8 mouse cellular contexts compared by ENCODE assay signal in the genomic region with DNA sequence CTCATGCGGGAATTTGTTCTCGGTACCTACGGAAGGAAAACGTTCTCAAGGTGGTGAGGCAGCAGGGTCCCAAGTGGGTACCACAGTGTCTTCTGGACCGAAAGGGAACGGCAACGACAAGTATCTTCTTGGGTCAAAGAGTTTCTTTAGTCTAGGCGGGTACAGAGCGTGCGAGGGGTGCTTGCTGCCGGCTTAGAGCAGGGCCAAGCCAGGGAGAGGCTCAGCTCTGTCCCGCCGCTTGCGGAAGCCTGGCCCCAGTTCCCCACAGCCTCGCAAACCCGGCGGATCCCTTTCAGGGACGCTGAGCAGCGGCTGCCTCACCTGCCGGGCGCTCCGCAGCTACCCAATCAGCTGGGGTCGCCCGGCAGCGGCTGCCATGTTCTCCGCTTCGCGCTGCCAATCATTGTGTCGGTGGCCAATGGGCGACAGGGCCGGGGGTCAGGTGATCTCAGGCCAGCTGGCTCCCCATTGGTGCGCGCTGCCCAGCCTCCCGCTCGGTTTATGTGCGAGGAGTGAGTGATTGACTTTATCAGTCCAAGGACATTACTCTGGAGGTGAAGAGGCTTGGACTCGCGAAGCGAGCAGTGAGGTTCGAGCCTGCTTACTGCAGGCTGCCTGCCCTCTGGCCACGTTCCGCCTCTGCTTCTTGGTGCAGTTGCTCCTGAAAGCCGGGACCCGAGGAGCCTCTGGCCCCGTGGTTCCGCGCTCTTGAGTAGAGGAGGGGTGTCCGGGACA. TPM values are rescaled to one million over a fixed set of nuclear protein-coding genes. Genes with fewer than 3 reads are reported as not detected.
A peak's percentile ranks its signal among the peaks of the same experiment; 100 is the strongest.
DNase-seq lines count a peak whose midpoint lies in the region; ATAC-seq and TF ChIP-seq lines count a peak whose summit lies in the region.

No protein-coding gene starts in this region.

- H3K4me1 ChIP-seq in lung, postnatal 0 days (ENCODE audit: insufficient read depth, low read depth, low read length) = no peaks in the 10 kb centered on the region
- H3K4me1 ChIP-seq in midbrain, embryonic 11.5 days (ENCODE audit: control insufficient read depth, insufficient read depth, low read length) = no peaks in the 10 kb centered on the region

- H3K27me3 ChIP-seq in lung, postnatal 0 days (replicated peaks; ENCODE audit: insufficient read depth, low read length) = peaks cover 8% of the 10 kb centered on the region
- peaks cover 3% of the 10 kb centered on the region; the same call in 1 of the 2 replicates for H3K27me3 ChIP-seq in midbrain, embryonic 11.5 days (ENCODE audit: control insufficient read depth, insufficient read depth, low read length)

- H3K27ac ChIP-seq in lung, postnatal 0 days (ENCODE audit: low read length) = no peak overlapping the region
- peak overlapping the region; percentile 74 for H3K27ac ChIP-seq in midbrain, embryonic 11.5 days (ENCODE audit: low read depth, low read length)

- H3K4me2 ChIP-seq in lung, postnatal 0 days (replicated peaks; ENCODE audit: low read depth, low read length) = peak overlapping the region; percentile 50
- H3K4me2 ChIP-seq in midbrain, embryonic 11.5 days = peak overlapping the region; percentile 56

- H3K36me3 ChIP-seq in lung, postnatal 0 days (ENCODE audit: insufficient read depth, low read length) = no peaks in the 10 kb centered on the region
- H3K36me3 ChIP-seq in midbrain, embryonic 11.5 days (ENCODE audit: control insufficient read depth, insufficient read depth, low read length) = no peaks in the 10 kb centered on the region

- 8% methylated on average over 45 of the region's 48 CpGs for whole genome bisulfite sequencing in lung, postnatal 0 days
- 22% methylated on average over 48 of the region's 48 CpGs for WGBS in midbrain, embryonic 11.5 days

- TF ChIP-seq CTCF in lung, postnatal 0 days (IDR thresholded peaks at IDR 0.05) = no peak

- no peak overlapping the region for H3K9ac ChIP-seq in lung, postnatal 0 days (replicated peaks; ENCODE audit: low read depth)
- H3K9ac ChIP-seq in midbrain, embryonic 11.5 days (ENCODE audit: low read length) = peak overlapping the region; percentile 73

- peak overlapping the region; percentile 27; the same call in 1 of the 2 replicates for H3K4me3 ChIP-seq in lung, postnatal 0 days (ENCODE audit: low read depth, low read length)
- peak overlapping the region; percentile 52 for H3K4me3 ChIP-seq in midbrain, embryonic 11.5 days (ENCODE audit: low read depth, low read length)

- no peak for TF ChIP-seq EP300 in lung, postnatal 0 days (IDR thresholded peaks at IDR 0.05)

- peak; percentile 70 for ATAC-seq in lung, postnatal 0 days
- peak; percentile 96 for ATAC-seq in midbrain, embryonic 11.5 days (ENCODE audit: low FRiP score)
- no peak for ATAC-seq in inflammation-experienced regulatory T-cells, adult 6 months

- peak; percentile 9 for DNase-seq in lung, postnatal 0 days (ENCODE audit: low spot score)
- no peak for DNase-seq in lung, postnatal 4 days
- DNase-seq in cerebellum, postnatal 14 days = peak; percentile 88 to 89
- peak; percentile 34 for DNase-seq in gastrocnemius, postnatal 25 days
- DNase-seq in kidney, adult 9 months = peak; percentile 32
- DNase-seq in midbrain, embryonic 11.5 days (ENCODE audit: low spot score, missing footprints) = peak; percentile 95
- no peak for DNase-seq in urinary bladder, postnatal 14 days (ENCODE audit: low spot score)

- no peaks in the 10 kb centered on the region for H3K9me3 ChIP-seq in lung, postnatal 0 days (ENCODE audit: low read length)
- H3K9me3 ChIP-seq in midbrain, embryonic 11.5 days (ENCODE audit: control insufficient read depth, low read length) = no peaks in the 10 kb centered on the region

RNA-seq across cellular contexts. Expression of a gene that starts 7.8 kb away (rescaled TPM):
- polyA plus RNA-seq in lung, postnatal 0 days (2015; fragmentation: Nextera tagmentation; extraction: Ambion mirVana) = not detected in 2 replicates
- total RNA-seq in gastrocnemius, postnatal 25 days (2021) = not detected
- 28.7 and 29.8 TPM in 2 replicates for polyA plus RNA-seq in midbrain, embryonic 11.5 days (2014; fragmentation: Nextera tagmentation; extraction: Ambion mirVana)
- polyA plus RNA-seq in inflammation-experienced regulatory T-cells, adult 6 months (2017; shearing (Covaris generic)) = not detected

Comparison
In these comparisons a context has a peak if more than half of its experiments do, and no peak if none do; other contexts are left out.
1. DNase-seq: peak in lung, postnatal 0 days (single experiment), cerebellum, postnatal 14 days (2 of 2), gastrocnemius, postnatal 25 days (single experiment), kidney, adult 9 months (single experiment) and midbrain, embryonic 11.5 days (single experiment); none in lung, postnatal 4 days (0 of 2) and urinary bladder, postnatal 14 days (single experiment).
2. RNA of a gene that starts 7.8 kb away (polyA plus RNA-seq): 28.7 to 29.8 TPM in midbrain, embryonic 11.5 days; not detected in lung, postnatal 0 days and not detected in inflammation-experienced regulatory T-cells, adult 6 months; every median in the first group is over 10 times any median in the second.